Mouse (Mus musculus): Measurements from ENCODE around the gene Wbp2.
"Not testable (repeated sequence)": the region's sequence is repeated elsewhere in the genome, so short reads cannot be mapped to it uniquely, and the experiment has no call there.

Gene Wbp2

DNA sequence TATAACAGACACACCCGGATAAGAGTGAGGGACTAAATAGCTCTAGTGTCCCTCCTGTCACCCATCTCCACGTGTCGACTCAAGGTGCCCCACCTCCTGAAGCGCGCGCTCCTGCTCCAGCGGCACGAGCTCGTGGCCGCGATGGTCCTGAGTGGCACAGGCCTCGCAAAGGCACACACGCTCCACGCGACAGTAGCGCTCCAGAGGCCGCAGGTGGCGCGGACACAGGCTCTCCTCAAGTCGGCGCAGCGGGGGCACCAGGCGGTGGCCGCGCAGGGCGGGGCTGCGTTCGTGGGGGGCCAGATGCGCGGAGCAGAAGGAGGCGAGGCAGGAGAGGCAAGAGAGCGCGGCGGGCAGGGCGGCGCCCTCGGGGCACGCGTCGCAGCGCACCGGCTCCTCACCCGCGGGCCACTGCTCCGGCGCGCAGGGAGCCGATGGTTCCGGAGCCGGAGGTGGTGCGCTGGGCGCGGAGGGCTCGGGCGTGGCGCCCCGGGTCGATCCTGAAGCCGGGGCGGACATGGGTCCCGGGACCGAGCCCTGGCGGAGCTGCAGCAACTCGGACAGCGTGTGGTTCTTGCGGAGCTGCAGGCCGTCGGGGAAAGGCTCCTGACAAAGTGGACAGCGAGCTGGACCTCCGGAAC lies 22.8 kb upstream of the Wbp2 start:
- peak in 1 of 2 experiments; percentile 39 for DNase-seq

DNA sequence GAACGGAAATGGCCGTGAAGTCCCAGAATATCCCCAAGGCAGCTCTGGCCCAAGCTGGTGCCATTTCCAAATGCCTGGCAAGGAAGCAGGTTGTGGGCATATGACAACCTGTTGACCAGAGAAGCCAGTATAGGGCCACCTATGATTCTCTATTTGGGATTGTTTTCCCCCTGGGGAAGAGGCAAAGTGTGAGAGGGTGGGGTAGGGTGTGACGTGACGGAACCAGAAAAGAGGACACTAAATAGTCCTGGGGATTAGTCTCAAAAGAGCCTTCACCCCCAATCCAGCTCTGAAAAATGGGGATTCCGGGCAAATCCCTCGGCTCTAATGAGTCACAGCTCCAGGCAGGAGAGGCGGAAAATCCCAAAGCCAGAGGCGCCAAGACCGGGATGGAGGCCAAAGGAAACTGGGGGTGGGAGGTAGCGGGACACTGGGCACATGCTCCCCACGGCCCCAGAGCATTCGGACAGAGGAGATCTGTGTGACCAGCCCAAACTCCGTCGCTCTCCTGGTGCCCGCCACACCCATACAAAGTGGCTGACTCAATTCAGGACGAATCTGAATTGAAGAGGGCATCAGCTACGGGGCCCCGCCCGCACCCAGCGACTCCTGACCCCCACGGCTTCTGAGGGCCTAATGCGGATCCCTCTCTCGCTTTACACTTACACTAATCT lies 21.8 kb upstream of the Wbp2 start:
- DNase-seq, result no peak

DNA sequence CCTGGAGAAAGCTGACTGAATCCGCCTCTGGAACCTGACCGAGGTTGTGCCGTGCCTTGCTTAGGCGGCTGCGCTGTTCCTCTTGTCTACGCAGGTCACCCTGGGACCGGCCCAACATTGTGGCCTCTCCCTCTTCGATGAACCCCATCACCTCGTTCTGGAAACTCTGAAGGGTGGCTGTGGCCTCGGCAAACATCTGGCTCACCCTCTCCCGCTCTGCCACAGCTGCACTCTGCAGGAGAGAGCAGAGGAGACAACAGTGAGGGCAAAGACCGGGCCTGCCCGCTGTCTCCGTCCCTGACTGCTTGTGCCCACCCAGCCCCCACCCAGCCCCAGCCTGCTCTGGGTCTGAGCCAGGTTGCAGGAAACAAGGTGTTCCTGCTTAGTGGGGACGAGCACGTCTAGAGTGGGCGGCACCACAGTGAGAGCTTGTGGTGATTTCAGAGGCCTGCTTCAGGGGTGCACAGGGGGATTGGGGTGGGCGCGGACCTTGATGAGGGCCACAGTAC lies 21.0 kb upstream of the Wbp2 start:
- no peak for DNase-seq

DNA sequence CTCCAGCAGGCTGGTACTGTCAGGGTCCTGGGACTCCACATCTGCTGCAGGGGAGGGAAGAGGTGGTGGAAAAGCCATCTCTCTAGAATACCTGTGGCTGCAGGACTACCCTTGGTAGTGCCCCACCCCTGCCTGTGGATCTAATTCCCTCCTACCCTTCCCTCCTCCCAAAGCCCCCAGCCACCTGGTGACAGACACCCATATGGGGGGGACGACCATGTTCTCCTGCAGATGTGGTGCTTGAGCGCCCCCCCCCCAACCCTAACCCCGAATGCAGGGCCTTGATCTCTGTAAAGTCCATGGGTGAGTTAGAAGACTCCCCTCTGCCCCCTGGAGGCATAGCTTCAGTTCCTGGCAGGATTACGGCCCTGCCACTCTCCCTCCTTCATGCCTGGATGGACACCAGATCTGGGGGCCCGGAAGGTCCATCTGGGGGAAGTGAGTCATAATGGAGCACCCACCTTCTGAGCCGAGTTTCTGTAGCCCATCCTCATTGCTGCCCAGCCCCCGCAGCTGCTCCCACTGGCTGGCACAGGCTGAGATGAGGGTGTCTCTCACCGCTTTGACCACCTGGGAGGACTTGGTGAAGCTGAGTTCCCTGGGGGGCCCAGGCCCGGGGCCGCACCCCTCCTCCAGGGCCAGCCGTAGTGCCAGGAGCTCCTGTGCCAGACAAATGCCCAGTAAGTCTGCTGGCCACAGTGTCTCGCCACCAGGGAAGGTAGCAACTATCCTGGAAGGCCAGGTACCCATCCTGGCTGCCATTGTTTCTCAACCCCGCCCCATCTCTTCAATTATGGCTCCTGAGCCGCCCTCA lies 20.4 kb upstream of the Wbp2 start:
- no peak for DNase-seq

DNA sequence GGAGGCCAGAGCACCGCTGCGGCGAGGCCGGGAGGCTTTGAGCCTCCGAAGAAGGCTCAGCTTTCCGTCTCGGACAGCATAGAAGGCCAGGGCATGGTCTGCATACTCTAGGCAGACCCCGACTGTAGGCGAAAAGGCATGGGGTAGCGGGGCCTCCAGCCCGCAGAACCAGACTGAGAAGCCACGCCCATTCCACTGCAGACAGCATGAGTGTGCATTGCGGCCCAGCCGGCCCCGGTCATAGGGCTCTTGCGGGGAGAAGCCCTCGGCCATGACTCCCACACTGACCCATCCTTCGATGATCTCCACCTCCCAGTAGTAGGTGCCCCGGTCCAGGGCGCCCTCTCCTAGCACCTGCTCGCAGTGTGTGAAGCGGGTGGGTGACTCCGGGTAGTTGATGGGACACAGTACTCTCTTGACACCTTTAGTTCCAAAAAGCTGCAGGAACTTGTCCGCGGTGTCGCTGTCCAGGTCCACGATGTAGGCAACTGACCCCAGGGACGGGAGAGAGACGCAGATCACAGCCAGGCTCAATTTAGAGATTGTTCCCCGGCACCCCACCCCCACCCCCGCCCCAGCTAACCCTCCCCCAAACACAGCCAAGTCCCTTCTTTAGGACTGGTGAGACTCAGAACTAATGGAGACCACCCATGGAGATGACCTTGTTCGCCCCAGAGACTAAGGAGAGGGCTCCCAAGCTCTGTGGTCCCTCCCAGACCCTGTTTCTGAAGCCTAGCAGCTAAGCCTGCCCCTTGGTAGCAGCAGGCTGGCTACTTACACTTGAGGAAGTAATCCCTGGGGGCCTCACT lies 19.6 kb upstream of the Wbp2 start:
- DNase-seq, result no peak

DNA sequence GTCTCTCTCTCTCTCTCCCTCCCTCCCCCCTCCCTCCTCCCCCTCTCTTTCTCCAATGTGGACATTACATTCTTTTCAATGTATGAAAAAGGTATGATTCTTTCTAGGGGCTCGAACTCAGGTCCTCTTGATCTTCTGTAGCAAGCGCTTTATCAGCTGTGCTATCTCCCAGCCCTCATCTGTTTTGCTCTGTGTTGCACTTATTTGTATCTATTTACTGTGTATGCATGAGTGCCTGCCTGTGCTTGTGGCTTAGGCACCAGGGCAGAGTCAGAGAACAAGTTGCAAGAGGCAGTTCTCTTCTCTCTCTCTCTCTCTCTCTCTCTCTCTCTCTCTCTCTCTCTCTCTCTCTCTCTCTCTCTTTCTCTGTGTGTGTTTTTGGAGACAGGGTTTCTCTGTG lies 18.3 kb upstream of the Wbp2 start:
- DNase-seq, result no peak

DNA sequence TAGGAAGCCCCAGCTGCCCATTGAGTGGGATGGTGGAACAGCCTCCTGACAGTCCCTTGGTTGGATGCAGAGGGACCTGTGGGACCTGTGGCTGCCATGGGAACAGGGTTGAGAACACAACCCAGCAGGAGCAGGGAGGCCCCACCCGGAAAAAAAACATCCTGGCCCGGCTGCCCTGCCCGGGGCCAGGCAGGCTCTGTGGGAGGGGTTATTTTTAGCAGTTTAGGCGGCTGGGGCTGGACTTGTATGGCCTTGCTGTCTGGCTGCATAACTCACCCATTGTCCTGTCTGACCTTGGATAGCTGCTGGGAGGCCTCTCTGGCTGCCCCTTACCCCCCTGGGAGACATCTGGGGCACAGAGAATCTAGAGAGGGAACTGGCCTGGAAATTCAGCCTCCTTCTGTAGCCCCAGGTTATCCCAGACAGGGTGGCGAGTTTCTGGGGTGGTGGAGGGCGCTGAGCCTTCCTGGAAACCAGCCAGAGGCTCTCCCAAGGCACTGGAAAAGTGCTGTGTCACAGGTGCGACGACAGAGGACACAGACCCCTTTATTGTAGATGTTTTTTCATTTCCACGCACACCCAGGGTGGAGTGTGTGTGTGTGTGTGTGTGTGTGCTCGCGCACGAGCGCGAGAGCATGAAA lies 17.3 kb upstream of the Wbp2 start:
- DNase-seq, result no peak

DNA sequence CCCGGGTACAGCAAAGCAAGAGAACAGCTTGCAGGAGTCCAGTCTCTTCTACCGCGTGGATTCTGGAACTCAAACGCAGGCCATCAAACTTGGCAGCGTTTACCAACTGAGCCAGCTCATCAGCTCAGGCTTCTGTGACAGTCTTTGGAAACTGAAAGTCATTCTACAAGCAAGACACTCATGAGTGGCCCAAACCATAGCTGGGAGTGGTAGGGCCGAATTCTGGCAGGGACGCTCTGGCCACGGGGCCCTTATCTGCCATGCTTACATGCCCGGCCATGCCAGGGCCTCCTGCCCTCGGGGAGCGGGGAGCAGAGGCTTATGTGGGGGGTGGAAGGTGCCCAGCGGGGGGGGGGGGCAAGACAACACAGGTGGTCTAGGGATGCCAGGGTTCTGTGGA lies 16.8 kb upstream of the Wbp2 start:
- DNase-seq, result no peak

DNA sequence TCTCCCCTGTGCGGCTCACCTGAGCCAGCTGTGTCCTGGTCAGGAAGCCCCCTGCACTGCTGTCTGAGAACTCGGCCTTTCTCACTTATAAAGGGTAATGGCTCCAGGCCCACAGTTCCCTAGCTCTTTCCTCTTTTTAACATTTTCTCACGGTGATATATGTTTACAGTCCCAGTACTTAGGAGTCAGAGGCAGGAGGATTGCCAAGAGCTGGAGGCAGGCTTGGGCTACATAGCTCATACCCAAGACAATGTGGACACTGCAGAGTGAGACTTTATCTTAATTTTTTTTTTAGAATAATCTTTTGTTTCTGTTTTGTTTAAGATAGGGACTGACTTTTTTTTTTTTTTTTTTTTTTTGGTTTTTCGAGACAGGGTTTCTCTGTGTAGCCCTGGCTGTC lies 15.7 kb upstream of the Wbp2 start:
- DNase-seq, result no peak

DNA sequence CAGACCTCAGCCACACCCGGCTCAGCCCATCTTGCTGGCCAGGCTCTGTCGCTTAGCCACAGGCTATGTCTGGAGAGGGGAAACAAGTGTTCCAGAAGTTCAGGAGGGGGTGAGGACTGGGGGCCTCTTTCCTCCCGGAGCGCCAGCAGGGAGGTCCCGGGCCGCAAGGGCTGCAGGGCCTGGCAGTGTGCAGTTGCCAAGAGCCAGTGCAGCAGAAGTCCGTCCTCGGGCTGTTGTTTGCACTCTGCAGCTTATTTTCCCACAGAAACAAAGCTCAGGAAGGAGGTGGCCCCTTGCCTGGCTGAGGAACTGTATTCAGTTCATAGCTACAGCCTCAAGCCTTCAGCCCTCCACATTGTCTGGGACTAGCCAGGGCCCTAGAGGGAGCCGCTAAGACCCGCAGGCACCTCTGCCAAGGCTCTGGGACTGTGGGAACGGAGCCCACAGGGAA lies 15.2 kb upstream of the Wbp2 start:
- DNase-seq, result no peak

DNA sequence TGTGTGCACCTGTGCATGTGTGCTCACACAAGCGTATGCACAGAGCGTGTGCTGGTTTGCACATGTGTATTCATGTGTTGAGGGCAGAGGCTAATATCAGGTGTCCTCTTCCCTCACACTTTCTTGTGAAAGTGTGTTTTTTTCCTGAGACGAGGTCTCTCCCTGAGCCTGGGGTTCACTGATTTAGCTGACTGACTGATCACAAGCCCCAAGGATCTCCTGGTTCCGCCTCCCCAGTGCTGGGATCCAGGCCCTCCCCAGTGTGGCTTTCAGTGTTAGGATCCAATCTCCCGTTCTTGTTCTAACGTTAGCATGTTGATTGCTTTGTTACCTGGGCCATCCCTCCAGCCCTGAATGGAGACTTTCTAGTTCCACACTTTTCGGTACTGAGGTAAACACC lies 14.0 kb upstream of the Wbp2 start:
- DNase-seq, result no peak

DNA sequence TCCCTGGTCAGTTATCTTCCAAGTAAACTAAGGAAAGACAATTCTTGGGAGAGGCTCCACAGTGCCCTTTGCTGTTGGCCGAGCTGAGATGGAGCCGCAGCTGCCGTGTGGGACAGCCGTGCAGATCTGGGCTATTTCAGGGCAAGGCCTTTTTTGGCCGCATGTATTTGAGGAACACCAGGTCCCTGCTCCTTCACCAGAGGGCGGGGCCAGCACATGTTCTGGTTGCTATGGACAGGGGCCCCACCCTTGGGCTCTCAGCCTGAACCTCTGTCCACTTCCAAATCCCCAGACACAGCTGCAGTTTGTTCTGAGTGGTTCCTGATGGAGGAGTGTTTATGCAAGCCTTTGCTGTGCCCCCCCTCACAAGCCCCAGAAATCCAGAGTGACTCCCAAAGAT lies 13.6 kb upstream of the Wbp2 start:
- no peak for DNase-seq

DNA sequence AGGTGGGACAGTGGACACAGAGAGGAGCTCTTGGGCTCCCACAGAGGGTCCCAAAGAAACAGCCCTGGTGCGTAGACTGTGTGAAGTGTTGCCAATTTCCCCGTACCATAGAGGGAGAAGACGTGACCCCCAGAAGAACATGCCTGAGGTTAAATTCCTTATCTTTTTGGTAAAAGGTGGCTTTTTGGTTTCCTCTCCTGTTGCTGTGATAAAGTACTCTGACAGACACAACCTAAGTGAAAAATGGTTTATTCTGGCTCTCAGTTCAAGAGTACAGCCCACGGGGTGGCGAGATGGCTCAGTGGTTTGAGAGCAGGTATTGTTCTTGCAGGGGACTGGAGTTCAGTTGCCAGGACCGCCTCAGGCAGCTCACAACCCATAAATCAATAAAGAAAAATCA lies 12.7 kb upstream of the Wbp2 start:
- DNase-seq, result no peak

DNA sequence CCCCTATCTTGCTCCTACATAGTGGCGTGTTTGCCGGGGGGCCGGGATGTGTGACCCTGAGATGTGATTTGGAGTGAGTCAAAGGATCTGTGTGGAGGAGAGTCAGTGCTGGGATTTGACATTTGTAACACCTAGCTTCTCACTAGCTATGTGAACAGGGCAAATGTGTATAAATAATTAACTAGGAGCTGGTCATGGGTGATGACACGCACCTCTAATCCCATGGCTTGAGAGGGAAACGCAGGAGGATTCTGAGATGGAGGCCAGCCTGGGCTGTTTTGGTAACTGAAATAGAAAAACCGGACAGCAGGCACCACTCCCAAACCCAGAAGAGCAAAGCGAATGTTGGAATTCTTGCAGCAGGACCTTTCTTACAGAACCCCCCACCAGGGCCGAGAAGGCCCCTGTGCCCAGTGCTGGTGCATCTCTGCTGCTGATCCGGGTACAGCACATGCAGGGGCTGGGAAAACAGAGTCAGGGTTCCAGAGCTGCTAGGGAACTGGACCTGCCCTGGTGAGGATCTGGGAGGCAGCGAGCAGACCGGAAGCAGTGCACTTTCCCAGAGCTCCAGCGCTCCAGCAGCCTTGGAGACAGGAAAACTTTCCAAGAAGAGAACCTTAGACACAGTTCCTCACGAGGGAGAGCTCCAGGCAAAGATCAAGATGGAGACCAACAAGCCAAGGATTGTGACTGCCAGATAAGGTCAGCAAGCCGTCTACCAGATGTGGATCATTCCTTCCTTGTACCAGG lies 12.1 kb upstream of the Wbp2 start:
- DNase-seq, result no peak

DNA sequence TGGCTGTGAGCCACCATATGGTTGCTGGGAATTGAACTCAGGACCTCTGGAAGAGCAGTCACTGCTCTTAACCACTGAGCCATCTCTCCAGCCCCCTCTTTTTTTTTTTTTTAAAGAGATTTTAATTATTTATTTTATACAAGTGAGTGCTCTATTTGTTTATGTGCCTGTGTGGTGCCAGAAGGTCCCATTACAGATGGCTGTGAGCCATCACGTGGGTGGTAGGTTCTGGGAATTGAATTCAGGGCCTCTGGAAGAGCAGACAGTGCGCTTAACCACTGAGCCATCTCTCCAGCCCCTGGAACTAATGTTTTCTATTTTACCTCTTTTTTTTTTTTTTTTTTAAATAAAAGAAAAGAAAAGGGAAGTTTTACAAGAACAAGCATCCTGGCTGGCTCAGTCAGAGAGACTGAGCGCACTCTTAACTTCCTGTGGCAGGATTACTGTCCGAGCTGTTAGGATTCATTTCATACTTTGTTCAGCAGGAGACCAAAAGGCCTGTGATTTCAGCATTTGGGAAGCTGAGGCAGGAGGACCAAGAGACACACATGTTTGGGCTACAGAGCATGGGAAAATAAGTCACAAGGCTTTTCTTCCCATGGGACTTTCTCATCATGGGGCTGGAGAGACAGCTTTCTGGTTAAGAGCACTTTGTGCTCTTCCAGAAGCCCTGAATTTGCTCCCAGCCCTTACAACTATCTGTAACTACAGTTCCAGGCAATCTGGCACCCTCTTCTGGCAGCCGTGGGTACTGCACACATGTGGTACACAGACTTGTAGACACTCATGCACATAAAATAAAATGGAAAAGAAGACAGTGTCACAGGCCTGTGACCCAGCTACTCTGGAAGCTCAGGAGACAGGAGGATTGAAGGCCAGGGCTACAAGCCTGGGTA lies 9.7 kb upstream of the Wbp2 start:
- no peak for DNase-seq

DNA sequence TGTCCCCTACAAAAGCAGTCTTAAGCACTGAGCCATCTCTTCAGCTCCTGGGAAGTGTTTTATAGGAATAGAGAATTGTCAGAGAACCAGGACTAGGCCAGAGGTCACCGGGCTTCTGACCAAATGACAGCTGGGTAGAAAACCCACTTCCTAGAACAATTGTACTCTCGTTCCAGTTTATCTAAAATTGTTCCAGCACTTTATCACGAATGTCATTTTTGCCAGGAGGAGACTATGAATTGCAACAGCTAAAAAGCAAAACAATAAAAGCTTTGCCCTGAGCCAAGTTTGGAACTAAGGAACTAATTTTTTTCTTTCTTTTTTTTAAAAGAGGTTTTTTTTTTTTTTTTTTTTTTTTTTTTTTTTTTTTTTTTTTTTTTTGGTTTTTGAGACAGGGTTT lies 8.8 kb upstream of the Wbp2 start:
- no peak for DNase-seq

DNA sequence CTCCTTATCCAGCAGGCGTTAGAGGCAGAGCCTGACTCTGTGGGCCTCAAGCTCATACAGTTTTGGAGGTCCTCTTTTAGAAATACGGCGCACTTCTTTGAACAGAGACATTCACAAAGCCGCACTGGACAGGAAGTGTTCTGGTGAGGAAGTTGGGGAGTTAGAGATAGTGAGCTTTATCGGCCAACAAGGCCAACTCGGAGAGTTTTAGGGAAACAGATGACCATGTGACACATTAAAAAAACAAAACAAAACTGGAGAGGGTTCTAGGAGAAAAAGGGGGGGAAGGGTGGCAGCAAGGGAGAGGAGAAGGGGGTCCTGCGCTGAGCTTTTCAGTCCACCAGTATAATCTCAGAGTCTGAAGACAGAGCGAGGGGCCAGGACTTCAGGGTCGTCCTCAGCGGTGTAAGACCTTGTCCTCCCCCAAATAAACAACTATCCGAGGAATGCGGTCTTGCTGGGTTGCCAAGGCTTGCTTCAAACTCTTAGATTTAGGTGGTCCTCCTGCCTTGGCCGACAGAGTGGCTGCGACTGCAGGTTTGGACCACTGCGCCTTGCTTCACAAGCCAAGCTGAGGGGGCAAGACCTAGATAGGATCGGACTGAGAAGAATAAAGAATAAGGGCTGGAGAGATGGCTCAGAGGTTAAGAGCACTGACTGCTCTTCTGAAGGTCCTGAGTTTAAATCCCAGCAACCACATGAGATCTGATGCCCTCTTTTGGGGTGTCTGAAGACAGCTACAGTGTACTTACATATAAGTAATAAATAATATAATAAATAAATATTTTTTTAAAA lies 7.2 kb upstream of the Wbp2 start:
- DNase-seq, result no peak

DNA sequence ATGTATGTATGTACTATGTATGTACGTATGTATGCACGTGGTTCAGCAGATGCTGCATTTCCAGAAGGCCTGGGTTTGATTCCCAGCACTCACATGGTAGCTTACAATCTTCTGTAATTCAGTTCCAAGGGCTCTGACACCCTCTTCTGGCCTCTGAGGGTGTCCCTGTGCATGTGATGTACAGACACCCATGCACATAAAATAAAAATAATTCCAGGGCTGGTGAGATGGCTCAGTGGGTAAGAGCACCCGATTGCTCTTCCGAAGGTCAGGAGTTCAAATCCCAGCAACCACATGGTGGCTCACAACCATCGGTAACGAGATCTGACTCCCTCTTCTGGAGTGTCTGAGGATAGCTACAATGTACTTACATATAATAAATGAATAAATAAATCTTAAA lies 6.2 kb upstream of the Wbp2 start:
- DNase-seq, result not testable (repeated sequence)

DNA sequence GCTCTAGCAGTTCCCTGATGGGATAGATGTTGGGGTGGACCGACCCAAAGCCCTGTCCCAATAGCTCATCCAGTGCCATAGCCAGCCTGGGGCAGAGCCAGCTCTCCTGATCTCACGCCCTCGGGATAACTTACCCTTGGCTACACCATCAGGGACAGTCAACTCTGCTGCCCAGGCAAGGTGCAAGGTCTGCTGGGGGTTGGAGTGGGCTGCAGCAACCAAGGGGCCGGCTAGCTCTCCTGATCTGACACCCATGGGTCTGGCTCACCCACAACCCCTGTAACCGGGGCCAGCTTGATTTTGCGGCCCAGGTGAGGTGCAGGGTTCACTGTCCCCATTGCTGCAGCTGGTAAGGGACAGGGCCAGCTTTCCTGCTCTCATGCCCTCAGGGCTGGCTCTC lies 4.8 kb upstream of the Wbp2 start:
- no peak for DNase-seq

DNA sequence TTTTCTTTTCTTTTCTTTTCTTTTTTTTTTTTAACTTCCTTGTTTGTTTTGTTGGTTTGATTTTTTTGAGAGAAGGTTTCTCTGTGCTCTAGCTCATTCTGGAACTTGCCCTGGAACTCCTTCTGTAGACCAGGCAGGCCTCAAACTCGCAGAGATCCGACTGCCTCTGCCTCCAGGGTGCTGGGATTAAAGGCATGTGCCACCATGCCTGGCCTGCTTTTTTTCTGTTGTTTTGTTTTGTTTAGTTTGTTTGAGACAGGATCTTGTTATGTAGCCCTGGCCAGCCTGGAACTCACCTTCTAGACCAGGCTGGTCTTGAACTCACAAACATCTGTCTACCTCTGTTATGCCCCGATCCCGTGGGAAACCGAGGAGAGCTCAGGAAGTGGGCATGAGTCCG lies 2.8 kb upstream of the Wbp2 start:
- DNase-seq, result no peak

Measured in cerebellum, postnatal 25 days (tissue).